Mouse (Mus musculus) cerebellum, postnatal 10 days (tissue): ENCODE results near the gene Tspan33.
"Not testable (repeated sequence)": the region's sequence is repeated elsewhere in the genome, so short reads cannot be mapped to it uniquely, and the experiment has no call there.

Source experiments
- DNase-seq, 2 experiments: peaks; one replicate each; pipeline ENCODE4 v3.0.0; 2021; ENCODE audit warnings: mixed read lengths in 2 of 2

Tspan33 gene

DNA sequence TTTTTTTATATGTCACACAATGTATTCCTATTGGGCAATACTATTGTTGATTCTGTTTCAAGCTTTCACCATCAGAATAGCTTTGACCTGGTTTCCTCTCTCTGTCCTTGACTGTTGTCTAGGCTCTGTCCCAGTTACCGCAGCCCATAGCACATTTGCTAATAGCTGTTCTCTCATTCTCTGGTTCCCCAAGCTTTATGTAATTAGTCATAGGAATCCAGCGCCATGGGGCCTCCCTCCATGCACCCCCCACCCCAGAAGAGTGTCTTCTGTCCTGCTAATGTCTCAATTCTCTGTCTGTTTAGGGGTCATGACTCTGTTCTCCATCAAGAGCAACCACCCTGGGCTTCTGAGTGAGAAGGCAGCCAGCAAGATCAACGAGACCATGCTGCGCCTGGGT, 62.5 kb downstream of the Tspan33 start:
- DNase-seq: no peak

DNA sequence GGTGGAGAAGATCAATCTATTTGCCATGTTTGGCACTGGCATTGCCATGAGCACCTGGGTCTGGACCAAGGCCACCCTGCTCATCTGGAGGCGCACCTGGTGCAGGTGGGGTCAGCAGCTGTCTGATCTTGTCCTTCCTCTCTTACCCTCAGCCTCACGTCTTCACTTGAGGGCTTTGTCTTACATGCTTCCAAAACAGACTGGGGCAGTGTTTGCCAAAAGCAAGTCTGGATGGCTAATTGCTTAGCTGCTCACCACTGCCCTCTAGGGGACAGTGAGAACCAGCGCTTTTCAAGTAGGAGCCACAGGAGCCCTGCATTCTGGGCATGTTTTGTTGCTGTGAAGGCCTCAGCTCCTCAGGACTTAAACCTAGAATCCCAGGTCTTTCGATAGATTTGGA, 64.4 kb downstream of the Tspan33 start:
- DNase-seq: peak; percentile 92 to 94

DNA sequence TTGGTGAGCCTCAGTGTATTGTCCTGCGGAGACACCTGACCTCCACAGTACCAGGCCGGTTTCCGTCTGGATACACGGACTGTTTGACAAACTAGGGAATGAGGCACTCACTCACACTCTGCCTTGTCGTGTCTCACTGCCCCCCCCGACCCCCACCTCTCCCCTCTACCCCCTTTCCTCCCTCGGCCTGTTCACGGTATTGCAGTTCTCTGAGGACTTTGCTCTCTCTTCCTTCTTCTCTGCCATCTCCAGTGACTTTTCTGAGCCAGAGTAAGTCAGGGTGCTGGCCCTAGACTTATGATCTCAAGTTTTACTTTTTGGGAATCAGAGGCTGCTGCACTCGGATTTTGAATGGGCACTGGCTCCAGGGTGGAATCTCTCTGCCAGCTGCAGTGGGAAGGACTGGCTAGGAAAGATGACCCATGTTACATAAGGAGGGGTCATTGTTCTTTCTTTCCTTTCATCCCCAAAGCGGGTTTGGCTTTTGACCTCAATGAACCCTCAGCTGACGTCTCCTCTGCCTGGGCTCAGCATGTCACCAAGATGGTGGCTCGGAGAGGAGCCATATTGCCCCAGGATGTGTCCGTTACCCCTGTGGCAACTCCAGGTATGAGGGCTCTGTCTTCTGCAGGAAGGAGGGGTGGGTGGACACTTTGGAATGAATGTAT, 65.1 kb downstream of the Tspan33 start:
- DNase-seq: no peak

DNA sequence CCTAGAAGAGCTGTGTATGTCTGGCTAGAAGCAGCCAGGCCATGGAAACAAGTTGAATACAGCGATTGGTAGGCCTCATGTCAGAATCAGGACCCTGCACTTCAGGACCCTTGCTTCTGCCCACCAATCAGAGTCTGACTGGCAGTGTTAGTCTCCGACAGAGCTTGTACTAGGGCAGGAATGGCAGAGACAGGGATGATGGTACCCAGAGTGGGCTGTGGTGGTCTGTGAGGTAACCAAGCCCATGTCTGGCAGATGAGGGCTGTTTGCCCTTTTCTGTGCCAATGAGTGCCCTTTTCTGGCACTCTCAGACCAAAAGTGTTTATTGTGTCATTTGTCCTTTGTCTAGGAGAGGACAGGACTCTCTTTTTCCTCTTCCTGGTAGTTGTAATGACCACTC, 66.4 kb downstream of the Tspan33 start:
- not testable (repeated sequence) for DNase-seq

DNA sequence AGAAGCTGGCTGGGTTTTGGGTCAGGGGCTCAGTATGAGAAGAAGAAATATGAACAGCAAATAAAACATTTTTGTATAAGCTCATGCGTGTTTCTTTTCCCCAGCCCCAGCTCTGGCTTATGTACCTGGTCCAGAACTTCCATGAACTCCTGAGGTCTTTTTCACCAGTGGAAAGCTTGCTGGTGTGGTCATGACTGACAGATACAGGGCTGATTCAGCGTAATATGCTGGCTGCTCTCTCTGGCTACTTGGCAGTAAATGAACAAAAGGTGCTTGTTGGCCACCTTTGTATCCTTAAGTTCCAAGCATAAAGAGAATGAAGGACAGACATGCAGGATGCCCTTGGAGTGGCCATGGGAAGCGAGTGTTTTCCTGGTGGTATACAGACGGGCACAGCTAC, 67.3 kb downstream of the Tspan33 start:
- DNase-seq: no peak

DNA sequence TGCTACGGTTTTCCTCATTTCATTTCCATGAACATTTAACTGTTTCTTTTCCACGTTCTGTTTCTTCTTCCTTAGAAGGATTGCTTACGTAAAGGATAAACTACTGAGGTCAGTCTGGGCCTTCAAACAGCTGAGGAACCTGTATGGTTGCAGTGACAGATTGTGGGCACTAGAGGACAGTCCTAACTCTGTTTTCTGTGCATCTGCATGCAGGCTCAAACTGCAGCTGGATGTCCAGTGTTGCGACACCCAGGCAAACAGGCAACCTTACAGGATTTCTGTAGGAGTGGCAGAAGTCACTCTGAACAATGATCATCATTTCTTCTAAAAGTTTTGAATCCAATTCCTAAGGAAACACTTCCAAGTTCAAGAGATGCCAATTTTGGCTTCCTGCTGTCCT, 68.5 kb downstream of the Tspan33 start:
- peak; percentile 26 to 38 for DNase-seq

DNA sequence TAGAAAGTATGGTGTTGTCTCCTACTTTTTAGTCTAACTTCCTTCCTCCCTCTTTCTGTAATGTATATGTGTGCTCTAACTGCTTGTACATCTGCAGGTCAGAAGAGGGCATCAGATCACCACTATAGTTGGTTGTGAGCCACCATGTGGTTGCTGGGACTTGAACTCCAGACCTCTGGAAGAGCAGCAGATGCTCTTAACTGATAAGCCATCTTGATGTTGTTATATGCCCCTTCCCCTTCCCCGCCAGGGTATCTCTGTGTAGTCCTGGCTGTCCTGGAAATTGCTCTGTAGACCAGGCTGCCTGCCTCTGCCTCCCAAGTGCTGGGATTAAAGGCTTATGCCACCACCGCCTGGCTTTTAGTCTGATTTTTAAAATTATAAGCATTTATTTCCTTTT, 72.9 kb downstream of the Tspan33 start:
- no peak for DNase-seq
